In the genomic region with DNA sequence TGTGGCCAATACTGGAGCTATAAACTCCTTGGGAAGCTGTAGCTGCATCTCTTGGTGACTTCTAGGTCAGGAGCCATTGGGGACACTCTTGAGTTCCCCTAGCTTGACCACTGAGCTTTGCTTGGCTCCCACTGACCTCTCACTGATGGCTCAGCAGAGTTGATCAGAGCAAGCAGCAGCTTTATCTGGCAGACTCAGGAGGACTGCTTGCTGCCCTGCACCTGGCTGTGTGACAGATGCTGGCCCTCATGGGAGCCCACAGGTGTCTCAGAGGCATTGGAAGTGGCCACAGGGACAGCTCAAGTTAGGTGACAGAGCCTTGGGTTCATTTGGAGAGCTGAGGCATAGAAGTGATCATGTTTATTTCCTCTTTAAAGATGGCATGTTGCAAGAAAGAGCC, we compare ENCODE assay signal across 17 mouse cellular contexts.
"Had no signal": no experiment of that assay in that cellular context is flagged by ENCODE, and none has a peak within 500 bp of the region (broad histone marks: within the 10 kb centered on the region; RNA-seq: fewer than 3 reads in every experiment).

No protein-coding gene starts in this region.

- H3K36me3 ChIP-seq: midbrain, embryonic 15.5 days had no signal

- H3K4me3 ChIP-seq: lung, embryonic 15.5 days; megakaryocyte, embryonic 14.5 days; midbrain, embryonic 13.5 days; midbrain, embryonic 15.5 days; neural tube, embryonic 12.5 days; stomach, embryonic 15.5 days had no signal

- H3K9ac ChIP-seq: liver, postnatal 0 days; lung, embryonic 15.5 days; midbrain, embryonic 13.5 days; midbrain, embryonic 15.5 days; neural tube, embryonic 12.5 days; stomach, embryonic 15.5 days had no signal

- H3K27me3 ChIP-seq: lung, embryonic 15.5 days; megakaryocyte, embryonic 14.5 days; midbrain, embryonic 13.5 days; midbrain, embryonic 15.5 days; neural tube, embryonic 12.5 days; stomach, embryonic 15.5 days had no signal

- H3K4me2 ChIP-seq: lung, embryonic 15.5 days; midbrain, embryonic 13.5 days; midbrain, embryonic 15.5 days; neural tube, embryonic 12.5 days; stomach, embryonic 15.5 days had no signal

- ATAC-seq: liver, postnatal 0 days; lung, postnatal 0 days; midbrain, embryonic 13.5 days; midbrain, embryonic 15.5 days had no signal

- H3K9me3 ChIP-seq: lung, embryonic 15.5 days; megakaryocyte, embryonic 14.5 days; midbrain, embryonic 13.5 days; midbrain, embryonic 15.5 days; neural tube, embryonic 12.5 days; stomach, embryonic 15.5 days had no signal

- DNase-seq: liver, postnatal 0 days; lung, adult 2 months; lung, postnatal 14 days; lung, postnatal 36 days; right cerebral cortex, postnatal 14 days; thymus, adult 2 months; thymus, postnatal 25 days; thymus, postnatal 4 days had no signal

- H3K27ac ChIP-seq: lung, embryonic 15.5 days; macrophage; midbrain, embryonic 13.5 days; midbrain, embryonic 15.5 days; neural tube, embryonic 12.5 days; stomach, embryonic 15.5 days; stomach, postnatal 0 days had no signal

- H3K4me1 ChIP-seq: midbrain, embryonic 13.5 days; midbrain, embryonic 15.5 days; neural tube, embryonic 12.5 days; stomach, embryonic 15.5 days had no signal
